Mouse (Mus musculus) hindbrain, embryonic 15.5 days (tissue): ENCODE data around the gene Kcnj12. TPM values are rescaled to one million over a fixed set of nuclear protein-coding genes. Genes with fewer than 3 reads are reported as not detected.

ENCODE experiments used
- ATAC-seq: fragments of 200-750 bp; cut with Nextera tagmentation; 2 replicates; pipeline ENCODE4 v1.8.0; 2017; ENCODE audit warnings: low read depth, moderate number of reproducible peaks, moderate TSS enrichment; ENCODE audit not compliant: low FRiP score
- H3K27ac ChIP-seq: fragments of 300-500 bp; sonication (generic); replicated peaks from 2 replicates; pipeline ENCODE4 v1.5.1; 2015; ENCODE audit warnings: mild to moderate bottlenecking, inconsistent platforms
- H3K27me3 ChIP-seq: fragments of 300-500 bp; sonication (generic); 2 replicates; pipeline ENCODE4 v1.6.1; 2015; ENCODE audit warnings: control low read depth, inconsistent platforms
- H3K36me3 ChIP-seq: fragments of 300-500 bp; sonication (generic); 2 replicates; pipeline ENCODE4 v1.6.1; 2015; ENCODE audit warnings: control low read depth, inconsistent platforms
- H3K4me1 ChIP-seq: fragments of 300-500 bp; sonication (generic); replicated peaks from 2 replicates; pipeline ENCODE4 v1.6.1; 2015; ENCODE audit warnings: control low read depth, inconsistent platforms
- H3K4me2 ChIP-seq: fragments of 300-500 bp; sonication (generic); 2 replicates; pipeline ENCODE4 v1.6.1; 2015; ENCODE audit warnings: moderate library complexity, mild to moderate bottlenecking, inconsistent platforms
- H3K4me3 ChIP-seq: fragments of 300-500 bp; sonication (generic); 2 replicates; pipeline ENCODE4 v1.5.1; 2015; ENCODE audit warnings: mild to moderate bottlenecking, inconsistent platforms
- H3K9ac ChIP-seq: fragments of 300-500 bp; sonication (generic); 2 replicates; pipeline ENCODE4 v1.6.1; 2015; ENCODE audit warnings: inconsistent platforms
- H3K9me3 ChIP-seq: fragments of 300-500 bp; sonication (generic); 2 replicates; pipeline ENCODE4 v1.6.1; 2016; ENCODE audit warnings: control low read depth, inconsistent platforms
- WGBS: fragments of 180-500 bp; shearing (Covaris S2); methylation state at CpG from one replicate; pipeline ENCODE4 v1.1.7; 2015; 5-methylcytosine and 5-hydroxymethylcytosine counted together
- polyA plus RNA-seq: library from polyadenylated mRNA; unstranded; fragments of >200 nt; fragmentation: Nextera tagmentation; extraction: Ambion mirVana; gene quantifications from 2 replicates; pipeline ENCODE4 v1.2.1, GENCODE M21; 2015

Kcnj12 gene
- polyA plus RNA-seq, 1 experiment from 2014 or later, result 4.9 TPM

GRCm38 (mm10) chr11:61042593-61042992 is 20.2 kb downstream of the Kcnj12 start:
- 18% methylated on average over 8 of the region's 8 CpGs for WGBS
- peaks cover 14% of the 10 kb centered on the region for H3K4me1 ChIP-seq
- ATAC-seq, result no peak

GRCm38 (mm10) chr11:61043055-61043992 is 21.0 kb downstream of the Kcnj12 start:
- ATAC-seq, result 0 out of 2 replicates have a peak, but pooled peaks have one; percentile 21
- Histone ChIP-seq H3K4me1 (peaks cover 11% of the 10 kb centered on the region), H3K27ac (peak overlapping the region; percentile 48; the same call in 1 of the 2 replicates), H3K9me3 (no peaks in the 10 kb centered on the region), H3K4me3 (no peak overlapping the region), H3K9ac (no peak overlapping the region), H3K27me3 (no peaks in the 10 kb centered on the region), H3K36me3 (no peaks in the 10 kb centered on the region), H3K4me2 (peak overlapping the region; percentile 21)
- WGBS, result 72% methylated on average over 12 of the region's 12 CpGs

More at GRCm38 (mm10) chr11:61042593-61042992, 20.2 kb downstream of the Kcnj12 start:
- Histone ChIP-seq H3K27ac (peak overlapping the region; percentile 48; the same call in 1 of the 2 replicates), H3K4me2 (peak overlapping the region; percentile 21), H3K27me3 (no peaks in the 10 kb centered on the region), H3K9me3 (no peaks in the 10 kb centered on the region), H3K9ac (no peak overlapping the region), H3K4me3 (no peak overlapping the region), H3K36me3 (no peaks in the 10 kb centered on the region)

GRCm38 (mm10) chr11:61044741-61045140 is 22.4 kb downstream of the Kcnj12 start:
- 86% methylated on average over 5 of the region's 5 CpGs for WGBS
- H3K27ac ChIP-seq, result no peak overlapping the region
- H3K27me3 ChIP-seq, result no peaks in the 10 kb centered on the region
- ATAC-seq, result no peak
- no peak overlapping the region for H3K4me2 ChIP-seq
- no peaks in the 10 kb centered on the region for H3K9me3 ChIP-seq
- no peaks in the 10 kb centered on the region for H3K36me3 ChIP-seq
- peaks cover 10% of the 10 kb centered on the region for H3K4me1 ChIP-seq
- no peak overlapping the region for H3K9ac ChIP-seq
- no peak overlapping the region for H3K4me3 ChIP-seq

GRCm38 (mm10) chr11:61047441-61047840 is 25.1 kb downstream of the Kcnj12 start:
- Histone ChIP-seq H3K4me2 (no peak overlapping the region), H3K36me3 (no peaks in the 10 kb centered on the region), H3K27me3 (no peaks in the 10 kb centered on the region), H3K4me3 (no peak overlapping the region), H3K4me1 (peaks cover 8% of the 10 kb centered on the region), H3K27ac (no peak overlapping the region), H3K9ac (no peak overlapping the region), H3K9me3 (no peaks in the 10 kb centered on the region)
- 77% methylated on average over 5 of the region's 5 CpGs for WGBS
- ATAC-seq, result no peak

GRCm38 (mm10) chr11:61051151-61051550 is 28.8 kb downstream of the Kcnj12 start:
- H3K4me3 ChIP-seq, result no peak overlapping the region
- WGBS, result 55% methylated on average over 8 of the region's 8 CpGs
- H3K4me1 ChIP-seq, result no peaks in the 10 kb centered on the region
- H3K4me2 ChIP-seq, result no peak overlapping the region
- no peaks in the 10 kb centered on the region for H3K36me3 ChIP-seq
- H3K27ac ChIP-seq, result no peak overlapping the region
- H3K27me3 ChIP-seq, result no peaks in the 10 kb centered on the region
- no peak overlapping the region for H3K9ac ChIP-seq
- H3K9me3 ChIP-seq, result no peaks in the 10 kb centered on the region
- ATAC-seq, result no peak

GRCm38 (mm10) chr11:61056871-61057270 is 34.5 kb downstream of the Kcnj12 start:
- H3K36me3 ChIP-seq, result no peaks in the 10 kb centered on the region
- no peak for ATAC-seq
- H3K9ac ChIP-seq, result no peak overlapping the region
- H3K27ac ChIP-seq, result no peak overlapping the region
- WGBS, result 87% methylated on average over 5 of the region's 5 CpGs
- no peaks in the 10 kb centered on the region for H3K9me3 ChIP-seq
- H3K4me3 ChIP-seq, result no peak overlapping the region
- peaks cover 12% of the 10 kb centered on the region for H3K4me1 ChIP-seq
- no peaks in the 10 kb centered on the region for H3K27me3 ChIP-seq
- no peak overlapping the region for H3K4me2 ChIP-seq

GRCm38 (mm10) chr11:61059691-61060457 is 37.5 kb downstream of the Kcnj12 start:
- Histone ChIP-seq H3K4me3 (no peak overlapping the region), H3K4me2 (no peak overlapping the region), H3K9ac (no peak overlapping the region), H3K36me3 (no peaks in the 10 kb centered on the region), H3K4me1 (peaks cover 12% of the 10 kb centered on the region), H3K27me3 (no peaks in the 10 kb centered on the region), H3K27ac (no peak overlapping the region), H3K9me3 (no peaks in the 10 kb centered on the region)
- WGBS, result 56% methylated on average over 10 of the region's 10 CpGs
- ATAC-seq, result no peak

GRCm38 (mm10) chr11:61060634-61061033 is 38.3 kb downstream of the Kcnj12 start:
- Histone ChIP-seq H3K4me1 (peaks cover 12% of the 10 kb centered on the region), H3K4me3 (no peak overlapping the region), H3K27me3 (no peaks in the 10 kb centered on the region), H3K4me2 (no peak overlapping the region), H3K9ac (no peak overlapping the region), H3K27ac (no peak overlapping the region), H3K9me3 (no peaks in the 10 kb centered on the region), H3K36me3 (no peaks in the 10 kb centered on the region)
- no peak for ATAC-seq
- 81% methylated on average over 4 of the region's 4 CpGs for WGBS

- peaks cover 12% of the 10 kb centered on the region for H3K4me1 ChIP-seq
- no peaks in the 10 kb centered on the region for H3K36me3 ChIP-seq
- H3K4me3 ChIP-seq, result no peak overlapping the region
- H3K27ac ChIP-seq, result no peak overlapping the region
- H3K27me3 ChIP-seq, result no peaks in the 10 kb centered on the region
- no peaks in the 10 kb centered on the region for H3K9me3 ChIP-seq
- H3K4me2 ChIP-seq, result no peak overlapping the region
- ATAC-seq, result no peak
- WGBS, result 86% methylated on average over 18 of the region's 18 CpGs
- no peak overlapping the region for H3K9ac ChIP-seq
Observed at GRCm38 (mm10) chr11:61062548-61063461, 40.4 kb downstream of the Kcnj12 start.

GRCm38 (mm10) chr11:61063503-61063902 is 41.1 kb downstream of the Kcnj12 start:
- WGBS, result 87% methylated on average over 6 of the region's 6 CpGs
- Histone ChIP-seq H3K4me1 (peaks cover 12% of the 10 kb centered on the region), H3K27me3 (no peaks in the 10 kb centered on the region), H3K9ac (no peak overlapping the region), H3K27ac (no peak overlapping the region), H3K36me3 (no peaks in the 10 kb centered on the region), H3K9me3 (no peaks in the 10 kb centered on the region), H3K4me3 (no peak overlapping the region), H3K4me2 (no peak overlapping the region)
- ATAC-seq, result no peak

- Histone ChIP-seq H3K4me3 (no peak overlapping the region), H3K9me3 (no peaks in the 10 kb centered on the region), H3K9ac (no peak overlapping the region), H3K27me3 (no peaks in the 10 kb centered on the region), H3K4me2 (no peak overlapping the region), H3K27ac (no peak overlapping the region), H3K4me1 (no peaks in the 10 kb centered on the region), H3K36me3 (0 out of 2 replicates have a peak, but pooled peaks cover 4% of the 10 kb centered on the region)
- ATAC-seq, result no peak
- WGBS, result 90% methylated on average over 6 of the region's 6 CpGs
Observed at GRCm38 (mm10) chr11:61065620-61066019, 43.3 kb downstream of the Kcnj12 start.
